Mouse (Mus musculus): ENCODE results near the gene Rabgap1l.

The Rabgap1l gene

GRCm38 (mm10) chr1:160507766-160508165 is 285.2 kb downstream of the Rabgap1l start:
- in situ Hi-C loops (cut with MseI, MboI) = no loop called here

GRCm38 (mm10) chr1:160496906-160497577 is 296.0 kb downstream of the Rabgap1l start:
- in situ Hi-C loops (cut with MseI, MboI) = no loop called here

GRCm38 (mm10) chr1:160485731-160486130 is 307.3 kb downstream of the Rabgap1l start:
- in situ Hi-C loops (cut with MseI, MboI) = no loop called here

GRCm38 (mm10) chr1:160485028-160485427 is 308.0 kb downstream of the Rabgap1l start:
- in situ Hi-C loops (cut with MseI, MboI) = no loop called here

GRCm38 (mm10) chr1:160481643-160482042 is 311.4 kb downstream of the Rabgap1l start:
- in situ Hi-C loops (cut with MseI, MboI) = no loop called here

- in situ Hi-C loops (cut with MseI, MboI) = no loop called here
Measured at GRCm38 (mm10) chr1:160467443-160467842, 325.6 kb downstream of the Rabgap1l start.

GRCm38 (mm10) chr1:160465186-160465585 is 327.8 kb downstream of the Rabgap1l start:
- in situ Hi-C loops (cut with MseI, MboI) = no loop called here

- in situ Hi-C loops (cut with MseI, MboI) = no loop called here
Measured at GRCm38 (mm10) chr1:160464148-160464547, 328.9 kb downstream of the Rabgap1l start.

- in situ Hi-C loops (cut with MseI, MboI) = no loop called here
Measured at GRCm38 (mm10) chr1:160460346-160460745, 332.7 kb downstream of the Rabgap1l start.

GRCm38 (mm10) chr1:160451663-160452062 is 341.3 kb downstream of the Rabgap1l start:
- in situ Hi-C loops (cut with MseI, MboI) = no loop called here

- in situ Hi-C loops (cut with MseI, MboI) = no loop called here
Measured at GRCm38 (mm10) chr1:160448681-160449080, 344.3 kb downstream of the Rabgap1l start.

- in situ Hi-C loops (cut with MseI, MboI) = no loop called here
Measured at GRCm38 (mm10) chr1:160446823-160447222, 346.2 kb downstream of the Rabgap1l start.

GRCm38 (mm10) chr1:160443506-160443905 is 349.5 kb downstream of the Rabgap1l start:
- in situ Hi-C loops (cut with MseI, MboI) = no loop called here

- in situ Hi-C loops (cut with MseI, MboI) = no loop called here
Measured at GRCm38 (mm10) chr1:160441679-160442078, 351.3 kb downstream of the Rabgap1l start.

- in situ Hi-C loops (cut with MseI, MboI) = no loop called here
Measured at GRCm38 (mm10) chr1:160441161-160441560, 351.9 kb downstream of the Rabgap1l start.

- in situ Hi-C loops (cut with MseI, MboI) = no loop called here
Measured at GRCm38 (mm10) chr1:160438820-160439219, 354.2 kb downstream of the Rabgap1l start.

GRCm38 (mm10) chr1:160417196-160417854 is 375.7 kb downstream of the Rabgap1l start:
- in situ Hi-C loops (cut with MseI, MboI) = no loop called here

- in situ Hi-C loops (cut with MseI, MboI) = no loop called here
Measured at GRCm38 (mm10) chr1:160410822-160411221, 382.2 kb downstream of the Rabgap1l start.

- in situ Hi-C loops (cut with MseI, MboI) = loop anchor here in 1 of 2 experiments (10.0 kb wide), 1 partner anchor 305 kb away; no protein-coding TSS in a partner anchor
Measured at GRCm38 (mm10) chr1:160409689-160410088, 383.3 kb downstream of the Rabgap1l start.

- in situ Hi-C loops (cut with MseI, MboI) = loop anchor here in 1 of 2 experiments (10.0 kb wide), 1 partner anchor 306 kb away; no protein-coding TSS in a partner anchor
Measured at GRCm38 (mm10) chr1:160409123-160409522, 383.9 kb downstream of the Rabgap1l start.

GRCm38 (mm10) chr1:160408302-160408897 is 384.6 kb downstream of the Rabgap1l start:
- in situ Hi-C loops (cut with MseI, MboI) = loop anchor here in 1 of 2 experiments (10.0 kb wide), 1 partner anchor 306 kb away; no protein-coding TSS in a partner anchor

- in situ Hi-C loops (cut with MseI, MboI) = loop anchor here in 1 of 2 experiments (5.0 kb wide), 1 partner anchor 318 kb away; no protein-coding TSS in a partner anchor
Measured at GRCm38 (mm10) chr1:160399428-160399827, 393.6 kb downstream of the Rabgap1l start.

Measured in mouse trophoblast stem cell (cell line).